Mouse (Mus musculus) layer of hippocampus, postnatal 14 days (tissue): Measurements from ENCODE around the gene Ppbp. TPM values are rescaled to one million over a fixed set of nuclear protein-coding genes. Genes with fewer than 3 reads are reported as not detected.

Experiments
- DNase-seq, 2 experiments: peaks; one replicate each; pipeline ENCODE4 v3.0.0; 2021 to 2022; ENCODE audit warnings: low spot score in 2 of 2, mixed read lengths in 1 of 2
- long read RNA-seq, 2 experiments: library from polyadenylated mRNA; stranded (forward); transcript quantifications; one replicate each; pipeline ENCODE4 v2.0.0; 2021
- total RNA-seq, 2 experiments: library from RNA; stranded (reverse); gene quantifications; 2 replicates each; pipeline ENCODE4 v1.2.3; 2021

Gene Ppbp
- total RNA-seq: not detected
- long read RNA-seq, experiment 1: 0 reads
- long read RNA-seq, experiment 2: 0 reads

DNA sequence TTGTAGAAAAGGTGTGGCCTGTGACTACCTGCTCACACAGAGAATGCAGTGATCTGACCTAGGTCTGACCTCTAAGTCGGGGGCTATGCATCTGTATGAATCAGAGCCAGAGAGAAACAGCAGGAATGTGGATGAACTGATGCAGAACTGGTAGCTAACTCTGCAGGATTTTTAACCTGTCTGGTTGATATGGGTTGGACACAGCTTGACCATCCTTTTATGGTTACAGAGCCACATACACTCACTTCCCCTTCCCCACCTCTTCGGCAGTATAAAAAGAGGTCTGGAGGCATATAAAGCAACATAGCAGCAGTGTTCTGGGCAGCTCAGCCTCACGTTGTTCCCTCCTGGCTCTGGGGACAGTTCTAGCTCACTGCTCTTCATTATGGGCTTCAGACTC lies at the start of gene Ppbp:
Ppbp (plus strand) TSS at position 301 of the 400 bp plus-strand sequence.
- no peak for DNase-seq

DNA sequence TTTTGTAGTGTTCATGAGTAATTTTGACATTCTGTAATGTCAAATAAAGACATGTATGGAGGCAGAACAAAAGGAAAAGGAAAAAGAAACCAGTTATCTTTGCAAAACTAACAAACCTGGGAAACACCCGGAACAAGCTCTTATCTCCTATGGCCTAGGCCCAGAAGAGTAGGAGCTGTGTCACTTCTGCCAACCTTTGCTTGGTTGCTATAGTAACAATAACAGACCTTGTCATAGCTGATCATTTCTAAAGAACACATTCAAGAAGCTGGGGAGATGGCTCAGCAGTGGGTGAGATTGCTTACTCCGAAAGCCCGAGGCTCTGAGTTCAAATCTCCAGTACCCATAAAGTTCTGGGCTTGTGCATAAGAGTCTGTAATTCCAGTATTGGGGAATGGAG lies 45.7 kb upstream of the Ppbp start:
- DNase-seq: no peak

DNA sequence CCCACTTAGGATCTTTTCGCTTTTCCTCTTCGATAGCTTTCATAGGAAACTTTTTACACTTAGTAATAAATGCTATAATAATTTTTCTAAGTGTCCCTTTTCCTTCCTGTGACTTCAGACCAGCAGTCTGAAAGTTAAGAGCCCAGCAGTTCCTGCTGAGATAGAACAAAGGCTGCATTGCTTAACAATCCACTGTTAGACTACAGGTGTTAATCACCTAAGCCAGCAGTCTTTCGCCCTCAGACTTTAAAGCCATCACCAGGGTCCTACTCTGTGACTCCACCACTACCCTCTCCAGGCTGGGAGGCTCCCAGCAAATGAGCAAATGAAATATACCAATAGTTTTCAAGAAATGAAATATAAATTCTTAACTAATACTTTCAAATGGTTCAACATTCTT lies 40.1 kb upstream of the Ppbp start:
- DNase-seq: no peak

DNA sequence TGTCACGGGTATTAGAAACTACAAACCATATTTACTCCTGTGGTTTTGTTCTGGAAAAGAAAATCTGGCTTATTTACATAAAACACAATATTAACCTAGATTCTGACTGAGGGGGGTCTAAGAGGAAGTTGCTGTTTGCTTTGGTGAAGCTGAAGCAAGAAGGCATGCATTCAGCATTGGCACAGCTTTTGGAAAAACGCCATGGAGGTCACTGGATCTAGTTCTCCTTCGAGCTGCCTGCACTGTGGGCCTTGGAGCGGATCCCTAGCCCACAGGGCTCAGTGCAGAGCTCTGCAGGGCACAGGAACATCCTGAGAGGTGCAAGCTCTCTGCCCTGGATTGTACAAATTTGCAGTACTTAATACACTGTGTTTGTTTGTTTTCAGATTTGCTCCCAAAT lies 36.8 kb upstream of the Ppbp start:
- no peak for DNase-seq

DNA sequence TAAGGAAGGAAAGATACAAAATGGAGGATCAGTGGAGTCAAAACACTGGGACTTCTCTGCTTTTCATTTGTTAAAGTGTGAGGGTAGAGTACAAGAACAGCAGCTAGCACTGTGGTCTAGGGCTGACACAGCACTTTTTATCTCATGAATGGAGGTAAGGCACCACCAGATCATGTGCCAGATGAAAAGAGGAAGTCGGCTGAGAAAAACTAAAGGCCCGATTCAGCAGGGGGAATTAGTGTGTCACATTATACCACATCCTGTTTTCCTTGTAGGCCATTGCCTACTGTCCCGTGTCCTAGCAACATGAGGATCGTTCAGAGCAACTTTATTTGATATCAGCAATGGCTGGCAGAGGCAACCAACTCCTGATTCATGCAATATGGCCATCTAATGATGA lies 26.3 kb upstream of the Ppbp start:
- no peak for DNase-seq

DNA sequence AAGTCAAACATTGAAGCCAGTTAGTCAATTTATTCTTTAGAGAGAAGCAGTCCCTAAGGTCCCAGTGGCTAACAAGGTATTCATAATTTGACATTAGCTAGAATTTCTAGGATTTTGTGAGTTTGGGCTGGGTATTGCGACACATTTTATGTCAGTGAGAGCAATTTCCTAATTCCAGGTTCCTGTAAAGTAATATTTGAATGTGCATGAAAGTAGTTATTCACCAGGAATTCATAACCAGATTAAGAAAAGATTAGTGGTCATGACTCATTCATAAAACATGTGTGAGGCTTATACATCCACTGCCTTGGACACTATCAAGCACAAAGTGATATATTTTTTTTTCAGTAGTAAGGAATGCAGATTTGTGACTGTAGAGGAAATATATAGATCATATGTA lies 14.4 kb upstream of the Ppbp start:
- no peak for DNase-seq

DNA sequence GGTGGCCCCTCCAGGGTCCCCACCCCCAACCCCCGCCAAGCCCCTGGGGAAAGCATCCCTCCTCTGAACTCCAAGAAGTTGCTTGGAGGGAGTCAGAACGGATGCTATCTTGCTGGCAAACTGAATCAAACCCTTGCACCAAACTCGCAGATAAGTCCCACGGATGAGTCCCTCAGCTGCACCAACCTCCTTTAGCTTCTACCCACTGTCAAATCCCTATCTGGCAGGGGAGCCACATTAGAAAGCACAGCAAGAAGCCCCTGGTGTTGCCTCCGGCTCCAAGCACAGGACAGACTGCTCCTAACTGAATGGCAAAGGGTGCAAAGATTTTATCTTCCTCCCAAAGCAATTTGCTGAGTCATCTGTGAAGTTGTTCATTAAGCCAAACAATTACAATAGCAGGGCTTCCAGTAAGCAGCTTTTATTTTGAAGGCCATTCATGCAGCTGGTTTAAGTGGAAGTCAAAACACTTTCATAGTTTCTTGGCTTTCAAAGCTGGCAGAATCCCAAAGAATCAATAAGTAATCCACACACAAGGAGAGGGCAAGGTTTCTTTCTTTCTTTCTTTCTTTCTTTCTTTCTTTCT lies 10.2 kb upstream of the Ppbp start:
- no peak for DNase-seq

DNA sequence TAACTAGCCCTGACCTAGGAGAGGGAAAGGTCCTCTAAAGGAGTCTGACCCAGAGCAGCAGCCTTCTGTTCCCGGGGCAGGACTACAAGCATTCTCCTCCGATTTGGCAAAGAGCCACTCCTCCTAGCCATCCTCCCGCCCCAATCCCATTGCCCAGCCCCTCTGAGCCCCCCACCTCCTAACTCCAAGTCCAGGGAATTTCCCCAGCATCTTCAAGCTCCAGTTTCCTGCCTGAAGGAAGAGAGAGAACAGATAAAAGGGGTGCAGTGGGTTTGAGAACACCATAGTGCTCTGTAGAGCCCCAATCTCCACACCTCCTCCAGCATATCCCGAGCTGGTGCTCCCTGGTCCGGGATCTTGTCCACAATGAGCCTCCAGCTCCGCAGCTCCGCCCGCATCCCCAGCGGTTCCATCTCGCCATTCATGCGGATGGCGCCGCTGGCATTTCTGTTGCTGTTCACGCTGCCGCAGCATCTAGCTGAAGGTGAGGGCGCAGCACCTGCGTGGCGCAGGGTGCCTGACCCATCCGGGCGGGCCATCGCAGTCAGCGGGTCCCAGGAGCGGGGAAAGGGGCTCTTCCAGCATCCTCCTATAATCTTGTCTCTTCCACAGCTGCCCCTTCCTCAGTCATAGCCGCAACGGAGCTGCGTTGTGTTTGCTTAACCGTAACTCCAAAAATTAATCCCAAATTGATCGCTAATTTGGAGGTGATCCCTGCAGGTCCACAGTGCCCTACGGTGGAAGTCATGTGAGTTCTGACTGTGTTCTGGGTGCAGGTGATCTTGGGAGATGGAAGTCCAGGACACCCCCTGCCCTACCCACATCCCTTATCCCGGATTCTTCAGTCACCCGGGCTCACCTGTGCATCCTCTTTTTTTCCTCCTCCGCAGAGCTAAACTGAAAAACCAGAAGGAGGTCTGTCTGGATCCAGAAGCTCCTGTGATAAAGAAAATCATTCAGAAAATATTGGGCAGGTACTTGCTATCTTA lies 8.9 kb upstream of the Ppbp start, which contains the start of gene Cxcl5:
Cxcl5 (plus strand) TSS at position 284 of the 989 bp plus-strand sequence.
- no peak for DNase-seq

DNA sequence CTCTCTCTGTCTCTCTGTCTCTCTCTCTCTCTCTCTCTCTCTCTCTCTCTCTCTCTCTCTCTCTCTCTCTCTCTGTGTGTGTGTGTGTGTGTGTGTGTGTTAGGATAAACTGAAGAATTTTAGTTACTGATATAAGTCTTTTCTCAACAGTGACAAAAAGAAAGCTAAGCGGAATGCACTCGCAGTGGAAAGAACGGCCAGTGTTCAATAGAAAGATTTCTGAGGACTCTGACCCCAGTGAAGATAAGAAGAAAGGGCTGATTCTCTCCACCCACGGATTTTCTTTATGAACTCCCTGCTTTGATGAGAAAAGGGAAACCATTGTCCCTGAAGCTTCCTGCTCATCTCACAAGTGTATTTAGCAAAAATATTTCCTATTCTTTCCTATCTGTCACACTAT lies 8.0 kb upstream of the Ppbp start:
- DNase-seq: no peak

DNA sequence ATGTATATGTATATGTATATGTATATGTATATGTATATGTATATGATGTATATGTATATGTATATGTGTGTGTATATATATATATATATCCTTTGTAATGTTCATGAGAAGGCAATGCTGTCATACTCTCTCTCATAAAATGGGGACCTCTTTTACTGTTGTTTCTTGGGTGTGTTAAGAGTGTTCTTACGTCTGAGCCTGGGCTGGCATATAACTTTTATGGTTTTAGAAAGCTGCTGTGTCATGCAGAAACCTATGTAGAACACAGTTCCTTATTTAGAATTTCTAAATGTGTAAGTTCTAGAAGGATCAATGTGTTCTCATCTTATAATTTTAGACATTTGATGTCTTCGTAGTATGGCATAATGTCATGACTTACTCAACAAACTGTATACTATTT lies 7.5 kb upstream of the Ppbp start:
- DNase-seq: no peak

DNA sequence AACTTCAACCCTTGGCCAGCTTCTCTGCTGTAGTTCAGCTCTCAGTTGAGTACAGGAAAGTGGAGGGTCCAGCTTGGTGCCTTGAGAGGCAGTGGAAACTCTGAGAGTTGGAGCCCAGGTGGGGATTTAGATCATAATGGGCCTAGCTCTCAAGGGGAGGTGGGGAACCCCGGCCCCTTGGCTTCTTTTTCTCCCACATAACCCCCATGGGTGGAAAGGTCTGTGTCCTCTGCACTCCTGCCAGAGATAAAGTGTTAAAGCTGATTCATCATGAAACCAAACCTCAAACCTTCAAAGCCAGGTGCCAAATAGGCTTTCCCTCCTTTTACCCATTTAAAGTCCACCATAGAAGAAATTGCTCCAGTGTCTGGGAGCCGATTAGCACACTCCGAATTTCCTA lies 6.5 kb upstream of the Ppbp start:
- no peak for DNase-seq

DNA sequence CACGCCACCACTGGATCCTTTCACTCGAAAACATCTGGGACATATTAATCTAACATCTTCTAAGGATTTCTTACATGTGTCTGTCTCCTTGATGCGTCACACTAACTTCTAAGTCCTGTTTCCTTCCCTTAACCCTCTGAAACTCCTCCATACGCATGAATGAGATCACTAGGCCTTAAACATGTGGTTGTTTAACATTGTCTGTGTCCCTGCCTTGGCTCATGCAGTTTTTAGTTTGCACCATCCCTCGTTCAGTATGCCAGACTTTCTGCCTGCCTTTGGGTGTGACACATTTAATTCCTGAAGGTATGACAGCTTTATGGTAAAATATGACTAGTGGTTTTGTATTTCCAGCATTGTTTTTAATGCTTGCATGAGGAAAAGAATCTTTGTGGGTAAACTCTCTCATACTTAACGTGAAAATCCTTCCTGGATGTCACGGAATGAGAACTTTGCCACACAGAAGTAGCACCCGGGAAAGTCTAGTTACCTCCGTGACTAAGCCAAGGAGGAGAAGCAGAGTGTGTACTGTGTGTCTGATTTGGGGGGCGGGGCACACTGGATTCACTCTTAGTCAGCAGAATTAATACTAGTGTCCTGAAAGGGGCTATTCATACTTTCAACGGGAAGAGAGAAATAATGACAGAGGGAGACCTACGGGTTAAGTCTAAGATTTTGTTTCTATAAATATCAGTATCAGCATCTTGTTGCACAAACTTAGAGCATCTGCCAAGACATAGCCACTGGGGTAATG lies 4.2 kb upstream of the Ppbp start:
- no peak for DNase-seq

DNA sequence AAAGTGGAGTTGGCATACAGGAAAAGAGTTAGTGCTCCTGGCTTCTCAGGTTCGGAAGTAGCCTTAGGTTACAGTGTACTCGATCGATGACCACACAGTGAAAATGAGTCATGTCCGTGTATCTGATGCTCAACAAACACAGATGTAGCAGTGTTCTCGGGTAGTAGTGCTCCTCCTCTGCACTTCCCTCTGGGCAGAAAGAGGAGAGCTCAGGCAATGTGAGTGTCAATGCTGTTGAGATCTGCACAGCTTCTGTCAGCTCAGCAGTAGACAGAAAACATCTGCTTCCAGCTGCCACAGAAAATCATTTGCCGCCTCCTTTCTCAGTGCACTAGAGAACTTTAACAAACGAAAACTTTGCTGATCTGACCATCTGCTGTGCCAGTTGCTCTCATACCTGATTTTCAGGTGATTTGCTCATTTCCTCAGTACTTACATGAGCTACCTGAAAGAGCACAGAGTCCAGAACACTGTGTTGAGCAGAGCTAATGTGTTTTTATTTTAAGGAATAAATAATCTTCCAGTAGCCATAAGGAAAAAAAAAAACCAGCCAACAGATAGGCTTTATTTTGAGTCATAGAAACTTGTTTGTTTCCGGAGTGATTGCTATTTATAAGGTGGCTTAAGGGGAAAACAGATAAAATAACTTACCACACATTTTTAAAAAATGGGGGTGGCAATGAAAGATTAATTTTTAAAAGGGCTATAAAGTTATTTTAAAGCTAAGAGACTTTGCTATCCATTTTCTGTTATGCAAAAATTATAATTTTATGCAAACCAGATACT lies 2.3 kb upstream of the Ppbp start:
- DNase-seq: no peak

DNA sequence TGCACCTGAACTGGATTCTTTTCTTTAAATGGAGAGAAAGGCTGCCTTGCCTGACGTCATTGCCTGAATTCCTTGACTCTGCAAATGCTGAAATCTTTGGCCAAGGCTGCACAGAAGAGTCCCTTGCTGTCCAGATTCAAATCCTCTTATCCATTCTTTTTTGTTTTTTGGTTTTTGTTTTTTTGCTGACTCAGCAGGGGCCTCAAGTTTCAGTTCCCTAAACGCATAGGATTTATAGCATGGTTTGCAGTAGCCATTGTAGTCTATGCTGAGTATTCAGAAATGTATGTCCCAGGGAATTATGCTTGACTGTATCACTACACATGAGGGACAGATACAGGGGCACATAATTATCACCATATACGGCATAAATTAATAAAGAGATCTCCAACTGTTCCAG lies 3.1 kb downstream of the Ppbp start:
- no peak for DNase-seq

DNA sequence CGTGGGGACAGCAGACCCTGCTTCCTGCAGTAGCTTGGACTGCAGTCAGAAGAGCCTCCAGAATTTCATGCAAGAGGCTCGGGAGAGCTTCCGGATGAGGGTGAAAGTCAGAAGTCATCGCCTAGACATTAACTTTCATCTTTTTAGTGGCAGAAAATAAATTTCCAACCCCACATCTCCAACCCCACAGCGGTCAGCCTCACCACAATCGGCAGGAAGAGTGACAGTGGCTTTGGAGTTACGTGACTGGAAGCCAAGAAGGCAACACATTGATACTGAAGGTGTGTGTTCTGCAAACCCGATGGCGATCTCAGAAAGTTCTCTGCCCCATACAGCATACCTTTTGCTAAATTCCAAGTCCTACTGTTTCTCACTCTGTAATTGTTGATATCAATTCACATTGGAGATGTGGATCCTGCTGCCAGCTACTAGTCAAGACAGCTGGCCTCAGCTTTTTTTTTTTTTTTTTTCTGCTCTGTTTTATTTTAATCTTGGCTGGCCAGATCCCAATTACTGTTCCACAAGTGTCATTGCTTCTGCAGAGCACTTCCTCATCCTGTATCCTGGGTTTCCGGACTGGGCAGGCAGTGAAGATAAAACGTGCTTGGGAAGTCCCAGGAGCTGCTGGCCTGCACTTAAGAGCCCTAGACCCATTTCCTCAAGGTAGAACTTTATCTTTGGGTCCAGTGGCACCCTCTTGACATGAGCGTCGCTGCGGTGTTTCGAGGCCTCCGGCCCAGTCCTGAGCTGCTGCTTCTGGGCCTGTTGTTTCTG lies 3.7 kb downstream of the Ppbp start, which contains the start of gene Pf4:
Pf4 (plus strand) TSS at position 556 of the 774 bp plus-strand sequence.
- no peak for DNase-seq

DNA sequence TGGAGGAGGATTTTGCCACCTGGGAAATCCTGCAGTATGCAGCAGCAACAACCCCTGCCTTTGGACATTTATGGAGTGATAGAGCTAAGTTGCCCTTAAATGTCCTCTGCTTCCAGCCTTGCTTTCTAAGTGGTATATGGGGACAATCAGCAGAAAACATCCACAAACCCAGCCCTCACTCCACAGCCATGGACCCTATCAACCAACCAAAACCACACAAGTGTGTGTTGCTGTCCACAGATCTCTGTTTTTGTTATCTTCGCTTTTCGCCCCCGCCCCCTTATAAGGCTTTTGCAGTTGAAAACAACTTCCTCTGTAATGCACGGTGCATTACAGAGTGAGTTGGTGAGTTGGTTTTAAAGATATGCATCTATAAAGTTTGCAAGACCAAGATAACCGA lies 7.2 kb downstream of the Ppbp start:
- no peak for DNase-seq

DNA sequence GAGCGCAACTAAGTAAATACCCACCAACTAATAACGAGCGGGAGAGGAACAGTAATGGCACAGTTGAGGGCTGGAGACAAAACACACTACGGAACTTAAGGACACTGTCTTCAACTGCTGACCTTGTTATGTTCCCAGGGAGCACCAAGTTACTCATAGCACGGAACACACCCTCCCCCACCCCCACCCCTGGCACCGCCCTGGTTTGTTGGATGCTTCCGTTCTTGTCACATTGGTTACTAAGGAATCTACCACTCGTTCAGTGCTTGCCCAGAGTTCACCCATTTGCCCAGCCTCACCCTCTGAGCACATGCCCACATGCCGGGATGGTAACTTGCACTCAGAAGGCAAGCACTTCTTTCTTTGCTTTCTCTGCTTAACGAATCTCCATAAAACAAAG lies 9.3 kb downstream of the Ppbp start:
- no peak for DNase-seq

DNA sequence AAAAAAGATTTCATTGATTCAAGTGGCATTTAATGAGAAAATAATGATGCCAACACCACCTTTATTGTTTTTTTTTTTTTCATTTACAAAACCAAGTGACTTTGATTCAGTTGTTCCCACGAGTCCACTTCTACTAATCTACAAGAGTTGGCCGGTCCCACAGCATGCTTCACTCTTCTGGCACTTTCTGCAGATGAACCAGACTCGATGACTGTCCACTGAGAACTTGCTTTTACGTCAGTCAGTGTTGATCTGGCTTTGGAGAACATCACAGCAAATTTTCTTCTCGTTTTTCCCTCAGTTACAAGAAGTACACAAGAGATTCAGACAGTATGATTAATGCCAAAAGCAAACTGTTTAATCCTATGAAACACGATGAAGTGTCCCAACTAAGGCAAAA lies 10.5 kb downstream of the Ppbp start:
- no peak for DNase-seq

DNA sequence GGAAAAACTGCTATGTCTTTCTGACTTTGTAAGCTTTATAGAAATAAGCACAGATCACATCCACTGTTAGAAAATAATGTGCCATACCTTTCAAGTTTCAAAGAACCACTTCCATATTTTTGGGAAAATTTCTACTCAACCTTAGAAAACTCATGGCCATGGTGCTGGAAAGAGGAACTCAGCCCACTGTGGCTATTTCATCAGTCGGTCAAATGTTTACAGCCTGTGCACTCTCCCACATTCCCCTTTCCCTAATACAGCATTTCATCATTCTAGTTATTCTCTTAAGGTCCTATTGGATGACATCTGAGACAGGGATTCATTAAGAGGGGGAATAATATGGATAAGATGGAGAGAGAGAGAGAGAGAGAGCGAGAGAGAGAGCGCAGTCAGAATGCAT lies 15.4 kb downstream of the Ppbp start:
- no peak for DNase-seq
